ENCODE assay signal across 11 mouse cellular contexts in genomic region chr1:135735460-135735859, GRCm38 (mm10). TPM values are rescaled to one million over a fixed set of nuclear protein-coding genes. Genes with fewer than 3 reads are reported as not detected.
DNase-seq lines count a peak whose midpoint lies in the region; ATAC-seq lines count a peak whose summit lies in the region.
"Had no signal": no experiment of that assay in that cellular context is flagged by ENCODE, and none has a peak within 500 bp of the region (broad histone marks: within the 10 kb centered on the region; RNA-seq: fewer than 3 reads in every experiment).

No protein-coding gene starts in this region.

- no peak for ATAC-seq in heart, embryonic 11.5 days (replicated peaks; ENCODE audit: insufficient number of reproducible peaks, low FRiP score, low TSS enrichment)
- ATAC-seq in liver, embryonic 13.5 days (ENCODE audit: low read depth), result peak; percentile 8; the same call in 1 of the 2 replicates
- ATAC-seq: inflammation-experienced regulatory T-cells, adult 6 months had no signal

- H3K27ac ChIP-seq in heart, embryonic 11.5 days (ENCODE audit: low read depth, low read length), result peak overlapping the region; percentile 30
- H3K27ac ChIP-seq in liver, embryonic 13.5 days, result 0 out of 2 replicates have a peak overlapping the region, but pooled peaks have one; percentile 34
- H3K27ac ChIP-seq in limb, embryonic 10.5 days, result peak overlapping the region; percentile 78
- H3K27ac ChIP-seq: liver, embryonic 14.5 days had no signal

- H3K4me2 ChIP-seq in heart, embryonic 11.5 days, result peak overlapping the region; percentile 11
- no peak overlapping the region for H3K4me2 ChIP-seq in liver, embryonic 13.5 days

- no peak for DNase-seq in heart, postnatal 14 days
- no peak for DNase-seq in liver, embryonic 13.5 days
- no peak for DNase-seq in liver
- peak; percentile 75 for DNase-seq in embryo, embryonic 10.5 days (ENCODE audit: low spot score)
- no peak for DNase-seq in limb, embryonic 10.5 days (ENCODE audit: low spot score)
- no peak for DNase-seq in adrenal gland, postnatal 10 days
- DNase-seq in urinary bladder, postnatal 4 days (ENCODE audit: low spot score in 2 of 2), result no peak
- DNase-seq: thymus, adult 2 months had no signal

- H3K4me1 ChIP-seq in heart, embryonic 11.5 days (ENCODE audit: control insufficient read depth, insufficient read depth, low read length), result peaks cover 82% of the 10 kb centered on the region
- H3K4me1 ChIP-seq in liver, embryonic 13.5 days (replicated peaks), result peaks cover 73% of the 10 kb centered on the region
- peaks cover 79% of the 10 kb centered on the region for H3K4me1 ChIP-seq in limb, embryonic 10.5 days

- no peak overlapping the region for H3K4me3 ChIP-seq in heart, embryonic 11.5 days (ENCODE audit: low read depth, low read length)
- H3K4me3 ChIP-seq in liver, embryonic 13.5 days (replicated peaks), result no peak overlapping the region
- H3K4me3 ChIP-seq in limb, embryonic 10.5 days, result no peak overlapping the region

- H3K36me3 ChIP-seq in heart, embryonic 11.5 days (ENCODE audit: control insufficient read depth, insufficient read depth, low read length), result no peaks in the 10 kb centered on the region
- H3K36me3 ChIP-seq in liver, embryonic 13.5 days, result peaks cover 12% of the 10 kb centered on the region; the same call in 1 of the 2 replicates
- no peaks in the 10 kb centered on the region for H3K36me3 ChIP-seq in limb, embryonic 10.5 days

- intact Hi-C loops in heart, postnatal 14 days (cut with DNase I), result no loop called here

- H3K27me3 ChIP-seq in heart, embryonic 11.5 days (ENCODE audit: control insufficient read depth, insufficient read depth, low read length), result no peaks in the 10 kb centered on the region
- H3K27me3 ChIP-seq in liver, embryonic 13.5 days, result no peaks in the 10 kb centered on the region
- no peaks in the 10 kb centered on the region for H3K27me3 ChIP-seq in limb, embryonic 10.5 days (ENCODE audit: low read depth, poor library complexity, severe bottlenecking)

- WGBS in heart, embryonic 11.5 days (ENCODE audit: insufficient replicate concordance), result 25% methylated on average over 6 of the region's 6 CpGs
- 49% methylated on average over 6 of the region's 6 CpGs for WGBS in liver, embryonic 13.5 days (ENCODE audit: insufficient replicate concordance)
- 17% methylated on average over 6 of the region's 6 CpGs for WGBS in limb, embryonic 10.5 days

- no peaks in the 10 kb centered on the region for H3K9me3 ChIP-seq in heart, embryonic 11.5 days (replicated peaks; ENCODE audit: control insufficient read depth, low read length)
- H3K9me3 ChIP-seq in liver, embryonic 13.5 days (replicated peaks), result no peaks in the 10 kb centered on the region
- H3K9me3 ChIP-seq in limb, embryonic 10.5 days (replicated peaks), result no peaks in the 10 kb centered on the region

- H3K9ac ChIP-seq in heart, embryonic 11.5 days (ENCODE audit: low read depth, low read length), result peak overlapping the region; percentile 43; the same call in 1 of the 2 replicates
- no peak overlapping the region; the same call in 1 of the 2 replicates for H3K9ac ChIP-seq in liver, embryonic 13.5 days
- H3K9ac ChIP-seq: liver, embryonic 14.5 days had no signal

RNA-seq across cellular contexts. Expression of gene Csrp1, which starts 15.6 kb away (rescaled TPM):
- 183 and 209 TPM in 2 replicates for polyA plus RNA-seq in heart, embryonic 11.5 days (2014; fragmentation: Nextera tagmentation; extraction: Ambion mirVana)
- 10 to 100 TPM; 60.3 to 66.0 TPM for total RNA-seq in heart, postnatal 14 days (2021)
- polyA plus RNA-seq in liver, embryonic 13.5 days (2015; fragmentation: Nextera tagmentation; extraction: Ambion mirVana), result 33.8 and 36.8 TPM in 2 replicates
- polyA plus RNA-seq in limb, embryonic 10.5 days (2016; fragmentation: Nextera tagmentation; extraction: Ambion mirVana), result 46.3 and 54.4 TPM in 2 replicates
- 10 to 100 TPM; 94.9 to 97.9 TPM for total RNA-seq in adrenal gland, postnatal 10 days (2021)

RNA-seq across cellular contexts. Expression of gene Phlda3, which starts 30.5 kb away (rescaled TPM):
- polyA plus RNA-seq in heart, embryonic 11.5 days (2014; fragmentation: Nextera tagmentation; extraction: Ambion mirVana), result 61.5 and 68.1 TPM in 2 replicates
- 10 to 100 TPM; 17.2 to 18.4 TPM for total RNA-seq in heart, postnatal 14 days (2021)
- polyA plus RNA-seq in liver, embryonic 13.5 days (2015; fragmentation: Nextera tagmentation; extraction: Ambion mirVana), result 5.7 and 7.1 TPM in 2 replicates
- polyA plus RNA-seq in limb, embryonic 10.5 days (2016; fragmentation: Nextera tagmentation; extraction: Ambion mirVana), result 30.2 and 33.0 TPM in 2 replicates
- total RNA-seq in adrenal gland, postnatal 10 days (2021), result 10 to 100 TPM; 42.9 to 82.7 TPM

RNA-seq across cellular contexts. Expression of gene Tnni1, which starts 43.8 kb away (rescaled TPM):
- 3,442 and 3,640 TPM in 2 replicates for polyA plus RNA-seq in heart, embryonic 11.5 days (2014; fragmentation: Nextera tagmentation; extraction: Ambion mirVana)
- total RNA-seq in heart, postnatal 14 days (2021), result 10 to 100 TPM; 18.6 to 29.4 TPM
- 9.7 and 12.3 TPM in 2 replicates for polyA plus RNA-seq in liver, embryonic 13.5 days (2015; fragmentation: Nextera tagmentation; extraction: Ambion mirVana)
- polyA plus RNA-seq in limb, embryonic 10.5 days (2016; fragmentation: Nextera tagmentation; extraction: Ambion mirVana), result 8.3 and 12.7 TPM in 2 replicates
- total RNA-seq in adrenal gland, postnatal 10 days (2021), result 10 to 100 TPM in 1 of 2 experiments, 1 to 10 TPM in 1; 7.7 to 41.7 TPM
- polyA plus RNA-seq: inflammation-experienced regulatory T-cells, adult 6 months had no signal

Comparison
In these comparisons a context has a peak if more than half of its experiments do, and no peak if none do; other contexts are left out.
1. RNA of gene Tnni1, which starts 43.8 kb away (polyA plus RNA-seq): 3,442 to 3,640 TPM in heart, embryonic 11.5 days; 9.7 to 12.3 TPM in liver, embryonic 13.5 days and 8.3 to 12.7 TPM in limb, embryonic 10.5 days; every median in the first group is over 100 times any median in the second.
2. Peak in every context shown above with its lines, with median percentiles within 50 percentile points of each other: H3K27ac ChIP-seq.